Mouse (Mus musculus): ENCODE measurements around the gene Tbkbp1. TPM values are rescaled to one million over a fixed set of nuclear protein-coding genes. Genes with fewer than 3 reads are reported as not detected.

Gene Tbkbp1
- polyA plus RNA-seq, 1 experiment from 2014 or later, result 4.9 TPM

- DNase-seq (ENCODE audit: low spot score), result peak; percentile 53
- Histone ChIP-seq H3K27me3 (ENCODE audit: low read depth, poor library complexity, severe bottlenecking) (peaks cover 85% of the 10 kb centered on the region), H3K9me3 (replicated peaks) (no peaks in the 10 kb centered on the region), H3K4me1 (peaks cover 46% of the 10 kb centered on the region), H3K36me3 (peaks cover 5% of the 10 kb centered on the region; the same call in 1 of the 2 replicates), H3K4me3 (peak overlapping the region; percentile 63), H3K27ac (replicated peaks) (peak overlapping the region; percentile 82)
- 6% methylated on average over 68 of the region's 69 CpGs for WGBS
These were observed 12.6 kb downstream of the Tbkbp1 start for GRCm38 (mm10) chr11:97138554-97139226.

GRCm38 (mm10) chr11:97133270-97133669 is 18.0 kb downstream of the Tbkbp1 start:
- H3K4me1 ChIP-seq, result peaks cover 41% of the 10 kb centered on the region
- H3K9me3 ChIP-seq (replicated peaks), result no peaks in the 10 kb centered on the region
- DNase-seq (ENCODE audit: low spot score), result no peak
- no peaks in the 10 kb centered on the region; the same call in 1 of the 2 replicates for H3K36me3 ChIP-seq
- H3K4me3 ChIP-seq, result no peak overlapping the region
- H3K27ac ChIP-seq (replicated peaks), result no peak overlapping the region
- H3K27me3 ChIP-seq (ENCODE audit: low read depth, poor library complexity, severe bottlenecking), result peaks cover 98% of the 10 kb centered on the region
- WGBS, result 64% methylated on average over 5 of the region's 5 CpGs

GRCm38 (mm10) chr11:97132185-97132584 is 19.1 kb downstream of the Tbkbp1 start:
- DNase-seq (ENCODE audit: low spot score), result no peak
- Histone ChIP-seq H3K9me3 (replicated peaks) (no peaks in the 10 kb centered on the region), H3K4me3 (no peak overlapping the region), H3K27ac (replicated peaks) (no peak overlapping the region), H3K36me3 (no peaks in the 10 kb centered on the region; the same call in 1 of the 2 replicates), H3K4me1 (peaks cover 41% of the 10 kb centered on the region), H3K27me3 (ENCODE audit: low read depth, poor library complexity, severe bottlenecking) (peaks cover 98% of the 10 kb centered on the region)
- 32% methylated on average over 6 of the region's 6 CpGs for WGBS

GRCm38 (mm10) chr11:97131683-97132082 is 19.6 kb downstream of the Tbkbp1 start:
- Histone ChIP-seq H3K27me3 (ENCODE audit: low read depth, poor library complexity, severe bottlenecking) (peaks cover 98% of the 10 kb centered on the region), H3K27ac (replicated peaks) (no peak overlapping the region), H3K4me1 (peaks cover 42% of the 10 kb centered on the region), H3K9me3 (replicated peaks) (no peaks in the 10 kb centered on the region), H3K36me3 (no peaks in the 10 kb centered on the region), H3K4me3 (no peak overlapping the region)
- WGBS, result 71% methylated on average over 2 of the region's 2 CpGs
- DNase-seq (ENCODE audit: low spot score), result no peak

GRCm38 (mm10) chr11:97130318-97130717 is 21.0 kb downstream of the Tbkbp1 start:
- no peak for DNase-seq (ENCODE audit: low spot score)
- Histone ChIP-seq H3K36me3 (no peaks in the 10 kb centered on the region), H3K9me3 (replicated peaks) (no peaks in the 10 kb centered on the region), H3K27me3 (ENCODE audit: low read depth, poor library complexity, severe bottlenecking) (peaks cover 100% of the 10 kb centered on the region), H3K27ac (replicated peaks) (no peak overlapping the region), H3K4me3 (no peak overlapping the region), H3K4me1 (peaks cover 49% of the 10 kb centered on the region)
- 86% methylated on average over 7 of the region's 7 CpGs for WGBS

- no peaks in the 10 kb centered on the region for H3K36me3 ChIP-seq
- H3K4me3 ChIP-seq, result no peak overlapping the region
- 66% methylated on average over 3 of the region's 3 CpGs for WGBS
- peak; percentile 9 for DNase-seq (ENCODE audit: low spot score)
- peaks cover 99% of the 10 kb centered on the region for H3K27me3 ChIP-seq (ENCODE audit: low read depth, poor library complexity, severe bottlenecking)
- H3K27ac ChIP-seq (replicated peaks), result no peak overlapping the region
- H3K4me1 ChIP-seq, result peaks cover 53% of the 10 kb centered on the region
- no peaks in the 10 kb centered on the region for H3K9me3 ChIP-seq (replicated peaks)
These were observed 22.3 kb downstream of the Tbkbp1 start for GRCm38 (mm10) chr11:97128956-97129355.

- H3K36me3 ChIP-seq, result no peaks in the 10 kb centered on the region
- H3K4me1 ChIP-seq, result peaks cover 56% of the 10 kb centered on the region
- peak overlapping the region; percentile 63 for H3K4me3 ChIP-seq
- no peak overlapping the region for H3K27ac ChIP-seq (replicated peaks)
- no peaks in the 10 kb centered on the region for H3K9me3 ChIP-seq (replicated peaks)
- 15% methylated on average over 19 of the region's 19 CpGs for WGBS
- peak; percentile 15 for DNase-seq (ENCODE audit: low spot score)
- peaks cover 86% of the 10 kb centered on the region for H3K27me3 ChIP-seq (ENCODE audit: low read depth, poor library complexity, severe bottlenecking)
These were observed 23.6 kb downstream of the Tbkbp1 start for GRCm38 (mm10) chr11:97127470-97128223.

- no peaks in the 10 kb centered on the region for H3K36me3 ChIP-seq
- H3K27ac ChIP-seq (replicated peaks), result peak overlapping the region; percentile 75
- peaks cover 50% of the 10 kb centered on the region for H3K4me1 ChIP-seq
- H3K4me3 ChIP-seq, result peak overlapping the region; percentile 63
- peak; percentile 41 for DNase-seq (ENCODE audit: low spot score)
- 3% methylated on average over 32 of the region's 32 CpGs for WGBS
- H3K9me3 ChIP-seq (replicated peaks), result no peaks in the 10 kb centered on the region
- peaks cover 82% of the 10 kb centered on the region for H3K27me3 ChIP-seq (ENCODE audit: low read depth, poor library complexity, severe bottlenecking)
These were observed 24.4 kb downstream of the Tbkbp1 start for GRCm38 (mm10) chr11:97126645-97127468.

- peaks cover 71% of the 10 kb centered on the region for H3K4me1 ChIP-seq
- DNase-seq (ENCODE audit: low spot score), result peak; percentile 11
- no peak overlapping the region for H3K4me3 ChIP-seq
- peak overlapping the region; percentile 29; the same call in 1 of the 2 replicates for H3K27ac ChIP-seq (replicated peaks)
- peaks cover 80% of the 10 kb centered on the region for H3K27me3 ChIP-seq (ENCODE audit: low read depth, poor library complexity, severe bottlenecking)
- WGBS, result 70% methylated on average over 10 of the region's 10 CpGs
- H3K9me3 ChIP-seq (replicated peaks), result no peaks in the 10 kb centered on the region
- no peaks in the 10 kb centered on the region for H3K36me3 ChIP-seq
These were observed 26.8 kb downstream of the Tbkbp1 start for GRCm38 (mm10) chr11:97124266-97125036.

- Histone ChIP-seq H3K27ac (replicated peaks) (peak overlapping the region; percentile 42; the same call in 1 of the 2 replicates), H3K4me1 (peaks cover 79% of the 10 kb centered on the region), H3K27me3 (ENCODE audit: low read depth, poor library complexity, severe bottlenecking) (peaks cover 80% of the 10 kb centered on the region), H3K36me3 (no peaks in the 10 kb centered on the region), H3K4me3 (no peak overlapping the region), H3K9me3 (replicated peaks) (no peaks in the 10 kb centered on the region)
- peak; percentile 15 for DNase-seq (ENCODE audit: low spot score)
- WGBS, result 28% methylated on average over 11 of the region's 11 CpGs
These were observed 27.9 kb downstream of the Tbkbp1 start for GRCm38 (mm10) chr11:97123282-97123890.

GRCm38 (mm10) chr11:97120641-97121040 is 30.7 kb downstream of the Tbkbp1 start:
- no peak for DNase-seq (ENCODE audit: low spot score)
- 77% methylated on average over 3 of the region's 3 CpGs for WGBS
- Histone ChIP-seq H3K4me1 (peaks cover 63% of the 10 kb centered on the region), H3K4me3 (no peak overlapping the region), H3K27me3 (ENCODE audit: low read depth, poor library complexity, severe bottlenecking) (peaks cover 80% of the 10 kb centered on the region), H3K27ac (replicated peaks) (peak overlapping the region; percentile 55; the same call in 1 of the 2 replicates), H3K36me3 (no peaks in the 10 kb centered on the region), H3K9me3 (replicated peaks) (no peaks in the 10 kb centered on the region)
